16 mouse cellular contexts compared by ENCODE assay signal in the genomic region with DNA sequence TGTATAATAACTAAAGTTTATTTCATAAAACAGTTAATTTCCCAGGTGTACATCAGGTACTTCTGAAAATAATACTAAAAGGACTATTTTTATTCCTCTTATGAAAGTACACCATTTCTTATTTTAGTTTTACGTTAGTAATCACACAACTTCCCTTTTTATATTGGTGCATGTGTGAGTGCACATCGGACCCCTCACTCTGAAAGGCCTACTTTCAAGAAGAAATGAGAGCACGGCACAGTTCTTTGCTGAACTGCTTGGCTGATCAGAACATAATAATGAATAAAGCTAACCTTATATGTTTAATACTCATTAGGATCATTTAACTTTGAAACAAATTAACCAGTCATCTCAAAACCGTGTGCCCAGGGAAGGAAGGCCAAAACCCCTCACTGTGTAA.
"Had no signal": no experiment of that assay in that cellular context is flagged by ENCODE, and none has a peak within 500 bp of the region (broad histone marks: within the 10 kb centered on the region; RNA-seq: fewer than 3 reads in every experiment).

No protein-coding gene starts in this region.

- H3K4me3 ChIP-seq: limb, embryonic 13.5 days; liver, embryonic 13.5 days; midbrain, embryonic 15.5 days; neural tube, embryonic 13.5 days; stomach, embryonic 15.5 days had no signal

- H3K27ac ChIP-seq: kidney, postnatal 0 days; limb, embryonic 13.5 days; midbrain, embryonic 15.5 days; neural tube, embryonic 13.5 days; stomach, embryonic 15.5 days had no signal

- DNase-seq: kidney, adult 11 months; kidney, adult 9 months; kidney, postnatal 36 days; left cerebral cortex, postnatal 4 days; liver, embryonic 13.5 days; lung, adult 2 months; lung, postnatal 36 days; right cerebral cortex, adult 18-20 months; right cerebral cortex, postnatal 25 days; thymus, adult 2 months; thymus, postnatal 25 days had no signal
